Mouse (Mus musculus) frontal cortex, postnatal 14 days (tissue): ENCODE measurements around the gene 1700092M07Rik.
A peak's percentile ranks its signal among the peaks of the same experiment; 100 is the strongest.

ENCODE experiments used
- DNase-seq, 2 experiments: peaks; one replicate each; pipeline ENCODE4 v3.0.0; 2022; ENCODE audit warnings: low spot score in 2 of 2

1700092M07Rik gene

DNA sequence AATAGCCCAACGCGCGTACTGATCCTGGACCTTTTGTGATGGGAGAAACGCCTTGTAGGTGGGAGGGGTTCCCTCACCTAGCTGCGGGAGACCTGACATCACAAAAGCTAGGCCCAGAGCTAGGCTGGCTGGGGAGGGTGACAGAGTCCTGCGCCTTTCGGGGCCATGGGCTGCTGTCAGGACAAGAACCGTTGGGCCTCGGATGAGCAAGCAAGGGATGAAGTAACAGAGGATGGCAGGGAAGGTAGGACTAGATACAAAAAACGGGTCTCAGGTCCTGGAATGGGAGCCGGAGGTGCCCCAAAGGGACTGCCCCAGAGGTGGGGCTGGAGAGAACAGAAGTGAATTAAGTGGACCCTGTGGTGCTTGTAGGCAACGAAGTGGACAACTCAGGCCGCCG is at the start of gene 1700092M07Rik:
1700092M07Rik (plus strand) TSS at position 116 of the 400 bp plus-strand sequence.
- DNase-seq = no peak

DNA sequence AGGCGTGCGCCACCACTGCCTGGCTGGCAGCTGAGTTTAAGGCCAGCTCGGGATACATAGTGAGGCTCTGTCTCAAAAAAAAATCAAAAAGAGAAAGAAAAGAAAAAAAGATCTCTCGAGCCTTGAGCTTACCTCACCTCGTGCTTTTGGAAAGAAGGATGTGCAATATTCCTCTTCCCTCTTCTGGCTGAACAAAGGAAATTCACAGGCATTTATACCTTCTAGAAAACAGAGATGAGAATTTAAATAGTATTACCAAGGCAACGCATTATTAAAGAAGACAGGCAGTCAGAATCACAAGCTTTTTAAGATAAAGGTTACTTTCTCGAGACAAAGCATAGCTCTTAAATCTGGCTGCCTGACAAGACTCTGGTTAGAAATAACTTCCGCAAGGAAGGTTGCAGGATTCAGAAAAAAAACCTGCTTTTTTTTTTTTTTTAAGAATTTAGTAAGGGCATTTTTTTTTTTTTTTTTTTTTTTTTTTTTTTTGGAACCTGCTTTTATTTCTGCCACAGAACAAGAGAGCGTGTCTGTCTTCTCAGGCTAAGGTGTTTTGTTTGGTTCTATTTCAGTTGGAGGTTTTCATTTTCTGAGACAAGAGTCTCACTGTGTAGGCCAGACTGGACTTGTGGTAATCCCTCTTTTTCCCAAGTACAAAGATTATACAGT is 48.5 kb upstream of the 1700092M07Rik start:
- DNase-seq = no peak

DNA sequence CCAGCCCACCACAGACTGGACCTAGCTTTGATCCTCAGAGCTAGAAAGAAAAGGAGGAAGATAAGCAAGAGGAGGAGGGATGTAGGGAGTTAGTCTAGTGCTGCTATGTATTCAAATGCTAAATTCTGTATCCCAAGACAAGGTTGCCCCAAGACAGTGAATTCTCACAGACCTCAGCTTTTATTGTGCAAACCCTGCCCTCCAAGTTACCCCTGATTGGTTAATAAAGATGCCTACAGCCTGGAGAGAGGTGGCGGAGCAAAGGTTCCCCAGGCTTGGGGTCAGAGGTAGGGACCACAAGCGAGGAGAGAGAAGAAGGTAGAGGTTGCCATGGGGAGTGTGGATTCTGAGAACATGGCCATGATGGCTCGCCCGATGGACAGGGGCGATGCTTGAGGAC is 47.8 kb upstream of the 1700092M07Rik start:
- DNase-seq = no peak

DNA sequence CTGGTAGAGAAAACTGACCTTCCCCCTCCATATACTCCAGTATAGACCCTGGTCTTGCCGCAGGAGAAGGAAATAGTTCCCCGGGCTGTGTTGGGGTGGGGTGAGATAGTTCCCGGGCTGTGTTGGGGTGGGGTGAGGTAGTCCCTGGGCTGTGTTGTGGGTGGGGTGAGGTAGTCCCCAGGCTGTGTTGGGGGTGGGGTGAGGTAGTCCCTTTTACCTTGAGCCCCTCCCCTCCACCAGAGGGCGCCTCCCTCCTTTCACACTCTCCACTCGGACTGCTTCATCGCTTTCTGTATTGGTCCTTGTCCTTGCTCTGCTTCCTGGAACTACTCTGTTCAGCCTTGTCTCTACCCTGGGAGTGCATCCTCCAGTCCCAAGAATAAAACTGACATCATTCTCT is 45.2 kb upstream of the 1700092M07Rik start:
- DNase-seq = no peak

DNA sequence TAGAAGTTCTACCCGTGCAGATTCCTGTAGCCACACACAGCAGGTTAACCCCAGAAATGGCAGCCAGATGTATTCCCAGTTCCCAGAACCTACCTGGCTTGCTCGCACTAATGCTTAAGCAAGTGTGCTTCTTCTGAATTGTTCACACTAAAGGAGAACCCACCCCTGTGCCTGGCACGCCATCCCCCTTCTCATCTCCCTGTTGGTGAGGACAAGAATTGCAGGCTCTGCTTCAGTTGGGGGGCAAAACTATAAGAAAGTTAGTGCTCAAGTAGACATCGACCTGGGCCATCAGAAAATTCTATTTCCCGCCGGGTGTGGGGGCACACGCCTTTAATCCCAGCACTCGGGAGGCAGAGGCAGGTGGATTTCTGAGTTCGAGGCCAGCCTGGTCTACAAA is 40.9 kb upstream of the 1700092M07Rik start:
- no peak for DNase-seq

DNA sequence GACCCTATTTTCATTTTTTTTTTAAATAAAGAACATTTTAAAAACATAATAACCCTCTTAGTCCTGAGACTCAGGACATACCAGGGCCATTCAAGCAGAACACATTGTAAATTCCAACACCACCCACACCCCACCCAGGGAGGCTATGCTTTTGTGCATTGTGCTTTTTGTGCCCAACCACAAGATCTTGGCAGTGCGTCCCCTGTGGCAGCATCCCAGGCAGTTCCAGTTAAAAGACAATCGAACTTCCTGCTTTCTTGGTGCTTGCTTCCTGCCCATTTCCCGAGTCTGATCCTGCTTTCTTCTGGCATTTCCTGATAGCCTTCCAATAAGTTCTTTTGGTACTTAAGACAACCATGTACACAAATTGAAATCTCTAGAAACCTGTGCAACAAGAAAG is 38.1 kb upstream of the 1700092M07Rik start:
- no peak for DNase-seq

DNA sequence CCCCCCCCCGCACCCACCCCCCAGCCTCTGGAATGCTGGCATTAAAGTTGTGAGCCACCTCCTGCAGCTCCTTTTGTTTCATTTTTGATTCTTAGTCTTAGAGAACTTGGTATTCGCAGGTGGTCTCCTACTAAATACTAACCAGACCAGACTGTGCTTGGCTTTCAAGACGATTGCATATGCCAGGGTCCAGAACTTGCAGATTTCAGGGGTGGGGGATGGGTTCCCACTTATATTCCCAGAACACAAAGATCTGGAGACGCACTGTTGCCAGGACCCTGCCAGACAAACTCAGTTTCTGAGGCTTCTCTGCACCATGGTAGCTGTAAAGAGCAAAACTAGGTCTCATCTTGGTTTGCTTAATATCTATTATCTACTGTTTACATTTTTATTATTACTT is 36.9 kb upstream of the 1700092M07Rik start:
- DNase-seq = no peak

DNA sequence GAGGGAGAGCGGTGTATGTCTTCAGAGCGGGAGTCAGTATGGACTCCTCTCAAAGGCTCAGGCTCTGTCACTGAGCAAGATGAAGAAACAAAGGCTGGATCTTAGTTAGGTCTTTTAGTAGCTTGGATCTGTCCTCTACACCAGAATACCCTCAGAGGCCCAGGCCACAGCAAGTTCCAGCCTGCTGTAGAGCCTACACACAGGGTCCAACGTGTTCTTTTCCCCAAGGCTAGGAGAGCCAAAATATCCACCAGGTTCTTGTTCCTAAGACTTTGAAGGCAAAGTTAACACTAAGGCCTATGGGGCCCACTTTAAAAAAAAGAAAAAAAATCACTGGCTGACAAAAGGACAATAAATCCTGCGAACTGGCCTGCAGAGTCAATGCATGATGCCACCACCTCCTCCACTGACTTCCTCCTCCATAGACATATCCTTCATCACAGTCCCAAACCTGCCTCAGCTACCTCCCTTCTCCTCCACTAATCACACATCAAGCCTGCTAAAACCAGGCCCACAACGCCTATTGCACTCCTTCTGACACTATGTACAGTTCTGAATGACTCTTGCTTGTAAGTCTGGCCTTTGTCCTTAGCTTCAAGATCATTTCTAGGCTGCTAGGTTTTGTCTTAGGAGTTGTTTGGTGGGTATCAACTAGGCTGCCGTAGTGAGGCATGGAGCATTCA is 35.4 kb upstream of the 1700092M07Rik start:
- no peak for DNase-seq

DNA sequence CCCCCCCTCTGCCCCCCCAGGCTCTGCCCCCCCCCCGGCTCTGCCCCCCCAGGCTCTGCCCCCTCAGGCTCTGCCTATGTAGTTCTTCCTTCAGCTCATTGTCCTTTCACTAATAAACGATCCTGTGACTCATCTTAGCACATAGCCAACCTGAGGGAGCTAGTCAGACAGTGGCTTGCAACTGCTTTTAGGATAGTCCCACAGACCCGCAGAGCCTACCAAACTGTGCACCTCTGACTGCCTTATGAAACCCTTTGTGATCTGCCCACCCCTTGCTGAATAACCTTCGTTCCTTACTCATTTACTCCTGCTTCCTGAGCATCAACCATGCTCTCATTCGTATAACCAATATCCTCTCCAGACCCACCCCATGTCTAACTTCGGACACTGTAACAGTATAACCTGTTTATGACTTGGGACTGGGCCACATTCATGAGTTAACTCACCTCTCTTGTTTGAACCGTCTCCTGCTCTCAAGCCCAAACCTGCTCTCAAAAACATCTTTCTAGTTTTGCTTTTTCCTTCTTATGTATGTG is 34.3 kb upstream of the 1700092M07Rik start:
- no peak for DNase-seq

DNA sequence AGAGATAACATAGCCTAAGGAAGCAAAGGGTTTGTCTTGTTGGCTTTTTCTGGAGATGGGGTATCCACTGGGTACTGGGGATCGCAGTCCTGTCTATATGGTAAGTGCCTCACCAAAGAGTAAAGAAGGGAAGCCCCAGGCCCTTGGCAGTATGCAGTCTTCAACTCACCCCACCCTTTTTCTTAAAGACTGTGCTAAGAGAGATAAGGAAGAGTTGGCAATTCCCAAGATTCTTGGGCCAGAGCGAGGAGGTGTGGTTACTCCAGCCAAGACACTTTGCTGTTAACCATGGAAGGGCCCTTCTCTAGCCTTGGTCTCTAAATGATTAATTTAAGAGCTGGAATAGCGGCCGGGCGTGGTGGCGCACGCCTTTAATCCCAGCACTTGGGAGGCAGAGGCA is 33.6 kb upstream of the 1700092M07Rik start:
- no peak for DNase-seq

DNA sequence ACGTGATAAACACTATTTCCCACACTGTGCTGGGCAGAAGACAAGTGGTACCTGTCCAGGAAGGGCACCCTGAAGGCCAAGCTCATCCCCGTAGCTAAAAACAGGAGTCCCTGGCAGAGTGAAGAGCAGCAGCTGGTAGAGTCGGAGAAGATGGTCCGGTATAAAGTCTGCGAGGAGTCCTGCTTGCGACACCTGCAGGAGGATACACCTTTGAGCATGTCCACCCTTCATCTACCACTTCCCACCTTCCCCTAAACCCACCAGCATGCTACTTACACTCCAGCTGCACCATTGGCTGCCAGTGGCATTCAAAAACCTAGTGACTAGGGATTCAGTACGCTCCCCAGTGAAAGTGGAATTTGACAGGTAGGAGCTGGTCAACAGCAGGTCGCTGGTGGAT is 31.6 kb upstream of the 1700092M07Rik start:
- DNase-seq = no peak

DNA sequence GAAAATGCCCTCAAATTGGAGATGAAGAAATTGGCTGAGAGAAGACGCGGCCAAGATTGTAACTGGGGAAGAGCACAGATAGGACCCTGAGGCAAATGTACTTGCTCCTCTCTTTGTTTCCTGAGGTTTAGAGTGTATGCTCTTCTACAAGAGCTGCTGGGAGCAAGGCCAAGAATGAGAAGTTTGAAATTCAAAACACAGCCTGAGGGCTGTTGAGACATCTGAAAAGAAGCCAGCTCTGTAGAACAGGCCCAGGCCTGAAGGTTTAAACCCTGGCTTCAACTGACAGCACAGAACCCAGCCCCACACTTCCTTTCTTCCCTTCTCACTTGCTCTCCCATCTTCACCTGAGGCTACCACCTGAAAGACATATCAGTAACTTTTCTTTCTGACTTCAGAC is 30.5 kb upstream of the 1700092M07Rik start:
- DNase-seq = no peak

DNA sequence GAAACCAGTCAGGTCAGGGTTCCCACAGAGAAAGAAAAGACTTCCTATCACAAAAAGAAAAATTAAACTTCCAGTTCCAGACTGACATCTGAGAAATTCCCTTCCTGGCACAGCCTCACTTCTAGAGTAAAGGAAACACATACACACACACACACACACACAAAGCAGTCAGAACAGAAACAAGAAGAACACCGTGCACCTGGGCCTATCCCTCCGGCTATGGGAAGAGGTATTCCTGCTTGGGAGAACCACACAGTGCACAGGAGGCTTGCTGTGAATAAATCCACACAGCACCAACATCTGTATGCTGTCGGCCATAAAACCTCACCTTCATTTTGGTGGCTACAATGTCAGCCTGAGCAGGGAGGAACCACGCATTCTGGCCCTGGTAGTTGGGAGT is 29.0 kb upstream of the 1700092M07Rik start:
- DNase-seq = no peak

DNA sequence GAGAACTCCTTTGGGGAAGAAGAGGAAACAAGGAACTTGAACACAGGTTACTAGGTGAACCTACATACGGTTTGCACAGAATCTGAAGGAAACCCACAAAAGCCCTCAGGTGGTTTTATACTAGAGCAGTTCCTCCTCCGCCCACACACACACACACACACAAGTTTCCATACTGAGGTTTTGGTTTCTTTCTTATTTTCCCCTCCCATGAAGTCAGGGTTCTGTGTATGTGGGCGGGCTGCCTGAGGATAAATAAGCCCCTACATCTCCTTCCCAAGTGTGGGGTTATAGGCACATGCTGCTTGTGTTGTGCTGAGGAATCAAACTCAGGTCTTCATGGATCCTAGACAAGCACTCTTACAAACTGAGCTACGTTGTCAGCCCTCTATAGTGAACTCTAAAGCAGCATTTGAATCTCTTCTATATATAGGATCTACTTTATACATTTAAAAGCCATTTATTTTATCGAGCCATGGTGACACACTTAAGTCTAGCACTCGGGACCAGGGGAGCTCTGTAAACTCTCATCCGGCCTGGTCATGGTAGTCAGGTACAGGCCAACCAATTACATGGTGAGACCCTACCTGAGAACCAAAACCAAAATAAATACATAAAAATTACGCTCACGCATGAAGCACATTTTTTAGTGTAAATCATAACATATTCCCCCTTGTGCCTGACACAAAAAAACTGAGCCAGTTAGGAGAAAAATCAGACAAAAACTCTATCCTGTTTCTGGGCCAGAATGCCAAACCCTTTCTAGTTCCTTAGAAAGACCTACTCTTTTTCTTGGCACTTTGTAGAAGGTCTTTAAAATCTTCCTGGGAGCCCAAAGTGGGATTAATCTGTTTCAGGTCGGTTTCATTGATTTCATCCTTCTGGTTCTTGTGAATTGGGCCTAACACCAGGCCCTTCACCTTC is 28.3 kb upstream of the 1700092M07Rik start:
- no peak for DNase-seq

DNA sequence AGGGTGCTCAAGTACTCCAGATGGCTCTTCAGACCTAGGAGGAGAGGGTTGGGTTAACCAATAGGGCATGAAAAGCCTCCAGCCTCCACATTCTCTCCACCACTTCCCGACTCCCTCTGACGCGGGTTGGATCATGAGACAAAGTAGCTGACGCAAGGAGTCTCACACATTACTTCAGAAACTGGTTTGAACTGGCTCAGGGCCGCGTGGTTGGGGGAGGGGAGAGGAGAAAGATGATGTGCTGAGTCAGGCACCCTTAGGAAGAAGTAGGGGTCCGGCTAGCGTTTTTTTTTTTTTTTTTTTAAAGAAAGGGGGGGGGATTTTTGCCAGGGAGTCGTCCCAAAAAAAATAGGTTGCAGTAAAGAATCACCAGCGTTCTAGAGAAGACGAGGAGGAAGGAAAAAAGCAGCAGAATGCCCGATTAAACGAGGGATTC is 27.6 kb upstream of the 1700092M07Rik start:
- peak; percentile 62 to 68 for DNase-seq

DNA sequence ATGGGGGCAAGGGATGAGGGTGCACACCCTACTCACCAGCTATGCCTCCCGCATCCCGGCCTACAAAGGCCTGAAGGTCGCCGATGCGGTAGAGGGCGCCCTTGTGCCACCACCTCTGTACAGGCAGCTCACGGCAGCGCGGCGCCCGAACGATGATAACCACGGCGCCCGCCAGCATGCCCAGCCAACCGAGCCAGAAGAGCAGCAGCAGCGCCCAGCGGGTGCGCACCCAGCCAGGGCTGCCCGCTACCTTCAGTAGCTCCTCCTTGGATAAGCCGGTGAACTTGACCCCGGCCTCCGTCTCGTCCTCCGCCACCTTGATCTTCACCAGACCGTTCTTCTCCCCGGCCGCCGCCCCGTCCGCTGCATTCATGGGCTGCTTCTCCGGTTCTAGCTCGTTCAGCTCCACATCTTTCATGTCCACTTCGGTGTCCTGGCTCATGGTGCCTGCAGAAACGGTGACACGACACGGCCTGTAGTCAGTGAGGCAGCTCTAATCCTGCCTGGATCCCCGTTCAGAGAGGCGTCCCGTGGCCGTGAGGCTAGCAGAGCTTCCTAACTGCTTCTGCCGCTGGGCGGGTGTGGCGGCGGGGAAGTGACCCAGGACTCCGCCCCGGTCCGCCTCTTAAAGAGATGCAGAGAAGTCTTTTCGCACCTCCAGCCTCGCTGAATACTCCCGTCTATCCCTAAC is 27.1 kb upstream of the 1700092M07Rik start:
- peak; percentile 86 to 91 for DNase-seq

DNA sequence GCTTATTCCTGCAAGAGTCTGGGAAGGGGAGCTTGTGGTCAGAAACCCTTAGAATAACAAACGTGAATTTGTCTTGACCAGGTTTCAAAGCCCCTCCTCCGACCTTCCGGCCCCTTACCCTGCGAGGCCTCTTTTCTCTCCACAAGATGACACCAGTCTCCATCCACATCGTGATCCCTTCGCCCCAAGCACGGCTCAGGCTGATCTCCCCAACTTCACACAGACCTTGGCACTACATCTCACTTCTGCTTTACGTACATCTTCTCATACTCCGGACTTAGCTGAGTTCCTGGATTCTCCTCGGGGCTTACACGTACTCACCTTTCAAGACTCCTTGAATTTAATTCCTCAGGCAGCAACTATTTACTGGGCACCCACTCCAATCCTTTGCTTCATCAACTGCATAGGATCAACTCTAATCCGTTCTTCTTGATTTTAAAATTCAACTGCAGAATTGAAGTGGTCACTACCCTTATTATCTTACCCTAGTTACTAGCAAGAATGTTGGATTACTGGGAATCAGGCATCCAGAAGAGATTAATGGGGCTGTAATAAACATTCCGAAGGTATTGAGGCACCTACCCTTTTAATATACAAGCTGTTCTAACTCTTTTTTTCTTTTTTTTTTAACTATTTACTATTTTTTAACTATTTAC is 26.4 kb upstream of the 1700092M07Rik start:
- no peak for DNase-seq

DNA sequence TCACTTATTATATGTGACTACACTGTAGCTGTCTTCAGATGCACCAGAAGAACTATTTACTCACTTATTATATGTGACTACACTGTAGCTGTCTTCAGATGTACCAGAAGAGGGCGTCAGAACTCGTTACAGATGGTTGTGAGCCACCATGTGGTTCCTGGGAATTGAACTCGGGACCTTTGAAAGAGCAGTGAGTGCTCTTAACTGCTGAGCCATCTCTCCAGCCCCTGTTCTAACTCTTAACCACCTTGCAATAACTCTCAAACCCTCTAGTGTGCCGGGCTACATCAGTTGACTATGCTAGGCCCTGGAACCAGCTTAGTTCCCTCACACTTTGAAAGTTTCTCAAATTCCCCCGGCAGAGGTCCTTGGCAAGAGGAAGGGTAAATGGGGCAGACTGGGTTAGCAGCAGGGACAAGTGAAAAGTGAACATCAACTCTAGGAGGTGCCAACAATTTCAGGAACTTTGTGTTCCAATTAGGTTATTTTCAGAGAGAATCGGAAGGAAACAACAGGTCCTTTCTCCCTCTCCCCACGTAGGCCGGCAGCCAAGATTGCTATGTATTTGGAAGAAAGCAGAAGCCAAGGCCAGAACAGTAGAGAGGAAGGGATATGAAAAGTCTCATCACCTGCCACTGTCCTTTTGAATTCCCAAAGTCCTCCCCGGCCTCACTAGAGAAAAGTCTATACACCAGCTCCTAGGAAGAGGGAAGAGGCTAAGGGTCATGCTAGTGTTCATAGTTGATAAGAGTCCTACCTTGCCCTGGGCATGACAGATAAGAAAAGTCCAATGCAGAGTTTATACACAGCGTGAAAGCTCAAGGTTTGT is 25.7 kb upstream of the 1700092M07Rik start:
- DNase-seq = no peak

DNA sequence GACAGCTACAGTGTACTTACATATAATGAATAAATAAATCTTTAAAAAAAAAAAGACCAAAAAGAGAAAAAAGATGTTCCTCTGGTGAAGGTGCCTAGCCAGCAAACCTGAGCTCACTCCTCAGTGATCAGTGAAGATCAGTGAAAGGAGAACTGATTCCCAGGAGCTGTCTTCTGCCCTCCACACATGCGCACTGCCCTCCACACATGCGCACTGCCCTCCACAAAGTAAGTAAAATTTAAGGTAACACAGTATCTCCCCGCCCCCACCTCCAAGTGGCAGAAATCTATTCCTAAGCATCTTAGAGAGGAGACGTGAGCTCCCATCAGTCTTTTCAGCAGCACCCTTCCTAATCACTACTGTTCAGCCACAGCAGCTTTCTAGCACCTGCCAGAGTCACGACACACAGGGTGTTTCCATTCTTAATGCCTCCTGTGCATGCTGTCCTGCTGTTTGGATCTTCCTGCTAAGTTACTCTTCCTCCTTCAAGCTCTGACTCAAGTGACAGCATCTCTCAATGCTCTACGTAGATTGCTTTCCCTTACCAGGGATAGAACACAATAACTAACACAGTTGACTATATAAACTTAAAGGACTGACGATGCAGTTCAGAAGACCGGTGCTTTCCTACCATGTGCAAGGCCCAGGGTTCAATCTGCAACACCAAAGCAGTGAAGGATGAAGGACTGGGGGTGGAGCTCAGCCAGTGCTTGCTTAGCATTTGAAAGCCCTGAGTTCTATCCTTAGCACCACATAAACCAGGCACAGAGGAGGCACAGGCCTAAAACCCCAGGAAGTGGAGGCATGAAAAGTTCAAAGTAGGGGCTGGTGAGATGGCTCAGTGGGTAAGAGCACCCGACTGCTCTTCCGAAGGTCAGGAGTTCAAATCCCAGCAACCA is 24.4 kb upstream of the 1700092M07Rik start:
- DNase-seq = no peak
